ENCODE assay signal across 8 mouse cellular contexts in the genomic region with DNA sequence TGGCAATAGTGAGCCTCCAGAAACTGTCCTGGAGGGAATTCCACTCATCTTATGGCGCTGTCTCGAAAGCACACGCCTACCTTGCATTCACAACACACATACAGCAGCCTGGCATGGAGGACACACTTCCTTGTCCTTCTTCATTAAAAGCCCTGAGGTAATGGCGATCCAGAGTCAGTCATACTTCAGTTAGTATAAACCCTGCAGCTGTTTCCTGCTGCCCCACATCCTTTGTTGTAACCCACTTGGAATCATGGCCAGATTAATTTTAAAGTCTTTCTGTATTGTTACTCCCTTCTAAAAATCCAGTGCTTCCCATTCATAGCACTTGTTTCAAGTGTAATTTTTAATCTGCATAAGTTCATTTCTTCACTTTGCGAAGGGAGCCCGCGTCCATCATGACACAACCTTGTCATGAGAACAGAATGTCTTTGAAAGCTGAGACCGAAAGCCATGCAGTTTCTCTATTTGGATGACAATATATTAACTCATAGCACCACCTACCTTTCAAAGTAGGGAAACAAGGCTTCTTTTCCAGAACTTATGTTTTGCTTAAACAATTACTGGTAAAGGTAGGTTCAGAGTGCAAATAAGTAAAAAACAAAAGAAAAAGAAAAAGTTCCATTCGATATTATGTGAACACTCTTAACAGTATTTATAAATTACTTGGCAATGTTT. TPM values are rescaled to one million over a fixed set of nuclear protein-coding genes. Genes with fewer than 3 reads are reported as not detected.
DNase-seq lines count a peak whose midpoint lies in the region; ATAC-seq and TF ChIP-seq lines count a peak whose summit lies in the region.

No protein-coding gene starts in this region.

- intact Hi-C loops in heart, postnatal 10 days (cut with DNase I), result loop anchor here (1.0 to 5.0 kb wide), 4 partner anchors 215 to 427 kb away; no protein-coding TSS in a partner anchor

- no peak for TF ChIP-seq POLR2A in liver, adult 2 months (IDR thresholded peaks at IDR 0.05; ENCODE audit: extremely low read depth, insufficient read depth, low read length)

- H3K4me3 ChIP-seq in liver, adult 2 months (ENCODE audit: insufficient read depth, low read depth, low read length), result no peak overlapping the region
- H3K4me3 ChIP-seq in liver, embryonic 12.5 days, result no peak overlapping the region

- TF ChIP-seq CTCF in liver, adult 2 months (IDR thresholded peaks at IDR 0.05; ENCODE audit: low read depth, low read length), result 0 out of 2 replicates have a peak, but pooled peaks have one; percentile 22

- 84% methylated on average over 9 of the region's 9 CpGs for WGBS in liver, adult 2 months
- whole genome bisulfite sequencing in liver, embryonic 12.5 days (ENCODE audit: insufficient replicate concordance), result 79% methylated on average over 9 of the region's 9 CpGs

- H3K4me1 ChIP-seq in liver, adult 2 months (ENCODE audit: control insufficient read depth, insufficient read depth, low read length), result no peaks in the 10 kb centered on the region
- H3K4me1 ChIP-seq in liver, embryonic 12.5 days, result peaks cover 32% of the 10 kb centered on the region

- peaks cover 22% of the 10 kb centered on the region for H3K36me3 ChIP-seq in liver, adult 2 months (ENCODE audit: control insufficient read depth, insufficient read depth, low read length)
- peaks cover 19% of the 10 kb centered on the region for H3K36me3 ChIP-seq in liver, embryonic 12.5 days

- H3K79me2 ChIP-seq in liver, adult 2 months (ENCODE audit: control insufficient read depth, insufficient read depth, low read length), result no peaks in the 10 kb centered on the region

- no peaks in the 10 kb centered on the region for H3K27me3 ChIP-seq in liver, adult 2 months (ENCODE audit: control insufficient read depth, insufficient read depth, low read length)
- no peaks in the 10 kb centered on the region for H3K27me3 ChIP-seq in liver, embryonic 12.5 days (replicated peaks)

- no peaks in the 10 kb centered on the region for H3K9me3 ChIP-seq in liver, embryonic 12.5 days (replicated peaks)

- H3K27ac ChIP-seq in liver, adult 2 months (replicated peaks; ENCODE audit: insufficient read depth, low read depth, low read length), result no peak overlapping the region
- no peak overlapping the region for H3K27ac ChIP-seq in liver, embryonic 12.5 days

- DNase-seq in cerebellum, postnatal 14 days, result peak; percentile 12 to 39
- DNase-seq in cerebellum, adult 11-12 months, result no peak
- peak; percentile 17 for DNase-seq in liver, adult 2 months (ENCODE audit: extremely low read depth, low read depth, low spot score)
- DNase-seq in heart, postnatal 10 days, result peak; percentile 12 to 34
- DNase-seq in retina, embryonic 14.5 days (ENCODE audit: low spot score), result peak; percentile 66
- no peak for DNase-seq in kidney, postnatal 14 days
- no peak for DNase-seq in ovary, postnatal 36 days (ENCODE audit: low spot score)

- no peak overlapping the region for H3K9ac ChIP-seq in liver, adult 2 months (ENCODE audit: low read depth, low read length)
- no peak overlapping the region for H3K9ac ChIP-seq in liver, embryonic 12.5 days

- H3K4me2 ChIP-seq in liver, embryonic 12.5 days, result no peak overlapping the region

- ATAC-seq in liver, embryonic 12.5 days, result no peak

RNA-seq across cellular contexts. Expression of a gene that starts 54.4 kb away (rescaled TPM):
- 16.9 and 24.0 TPM in 2 replicates for total RNA-seq in liver, adult 2 months (2014; rRNA removed)
- 18.4 and 19.2 TPM in 2 replicates for polyA plus RNA-seq in liver, adult 2 months (2012; rRNA removed)
- polyA plus RNA-seq in liver, embryonic 12.5 days (2016; fragmentation: Nextera tagmentation; extraction: Ambion mirVana), result 30.2 and 31.3 TPM in 2 replicates
- 100 to 1,000 TPM; 133 to 140 TPM for total RNA-seq in heart, postnatal 10 days (2021)

RNA-seq across cellular contexts. Expression of a gene that starts 54.5 kb away (rescaled TPM):
- 22.5 and 30.3 TPM in 2 replicates for total RNA-seq in liver, adult 2 months (2014; rRNA removed)
- polyA plus RNA-seq in liver, adult 2 months (2012; rRNA removed), result 12.5 and 13.6 TPM in 2 replicates
- polyA plus RNA-seq in liver, embryonic 12.5 days (2016; fragmentation: Nextera tagmentation; extraction: Ambion mirVana), result 45.5 and 49.7 TPM in 2 replicates
- 10 to 100 TPM; 51.5 to 64.0 TPM for total RNA-seq in heart, postnatal 10 days (2021)

Comparison
In these comparisons a context has a peak if more than half of its experiments do, and no peak if none do; other contexts are left out.
1. DNase-seq: peak in cerebellum, postnatal 14 days (2 of 2), liver, adult 2 months (single experiment), heart, postnatal 10 days (2 of 2) and retina, embryonic 14.5 days (single experiment); none in cerebellum, adult 11-12 months (single experiment), kidney, postnatal 14 days (single experiment) and ovary, postnatal 36 days (single experiment).